Mouse (Mus musculus) layer of hippocampus, adult 18-20 months (tissue): ENCODE results near the gene Zc3h12c. TPM values are rescaled to one million over a fixed set of nuclear protein-coding genes. Genes with fewer than 3 reads are reported as not detected.

Source experiments
- DNase-seq, 2 experiments: peaks; one replicate each; pipeline ENCODE4 v3.0.0; 2022; ENCODE audit warnings: low spot score in 2 of 2
- long read RNA-seq: library from polyadenylated mRNA; stranded (forward); transcript quantifications from one replicate; pipeline ENCODE4 v2.0.0, GENCODE M21; 2021
- total RNA-seq, 2 experiments: library from RNA; stranded (reverse); gene quantifications; 2 replicates each; pipeline ENCODE4 v1.2.3; 2021

Zc3h12c gene
- 10 to 100 TPM; 12.3 to 14.1 TPM for total RNA-seq
- long read RNA-seq, full-length matches to known transcripts = 2 of 3 reads
- long read RNA-seq, partial matches to known transcripts = 0 of 3 reads
- long read RNA-seq, other reads (novel, unspliced or antisense) = 1 of 3 reads

DNA sequence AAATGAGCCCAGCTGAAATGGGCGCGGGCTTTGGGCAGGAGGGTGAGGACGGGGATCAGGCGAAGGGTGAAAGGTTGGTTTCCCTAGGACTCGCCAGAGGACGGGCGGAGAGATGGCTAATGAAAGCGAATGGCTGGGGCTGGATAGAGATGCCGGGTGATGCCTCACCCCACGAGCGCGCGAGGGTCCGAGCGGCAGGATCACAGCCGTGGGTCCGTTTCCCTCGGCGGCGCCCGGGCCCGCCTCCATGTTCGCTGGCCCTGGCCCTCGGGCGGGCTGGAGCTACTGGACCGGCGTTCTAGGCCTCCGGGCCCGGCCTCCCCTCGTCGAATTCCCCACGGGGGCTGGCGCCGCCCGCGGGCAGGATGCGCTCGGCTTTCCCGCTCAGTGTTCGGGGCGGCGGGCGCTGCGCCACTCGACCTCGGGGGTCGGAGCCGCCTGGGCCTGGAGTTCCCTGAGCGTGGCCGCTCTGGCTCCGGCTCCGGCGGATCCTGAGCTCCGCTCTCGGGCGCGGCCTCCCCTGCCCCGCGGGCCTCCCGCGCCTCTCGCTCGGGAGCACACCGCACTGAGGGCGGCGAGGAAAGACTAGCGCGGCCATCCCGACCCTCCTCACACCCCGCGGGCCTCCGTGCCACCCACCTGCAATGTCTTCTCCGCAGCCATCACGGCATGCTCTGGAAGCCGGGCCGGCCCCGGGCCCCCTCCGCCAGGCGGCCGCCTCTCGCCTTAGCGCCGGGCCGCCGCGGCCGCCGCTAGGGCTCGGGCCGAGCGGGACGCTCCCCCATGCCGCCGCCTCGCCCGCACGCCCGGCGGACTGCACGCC is at the start of gene Zc3h12c:
Gene Zc3h12c, minus strand, starts transcription at position 710 of the 823 bp plus-strand sequence.
- DNase-seq = peak; percentile 15 to 59

DNA sequence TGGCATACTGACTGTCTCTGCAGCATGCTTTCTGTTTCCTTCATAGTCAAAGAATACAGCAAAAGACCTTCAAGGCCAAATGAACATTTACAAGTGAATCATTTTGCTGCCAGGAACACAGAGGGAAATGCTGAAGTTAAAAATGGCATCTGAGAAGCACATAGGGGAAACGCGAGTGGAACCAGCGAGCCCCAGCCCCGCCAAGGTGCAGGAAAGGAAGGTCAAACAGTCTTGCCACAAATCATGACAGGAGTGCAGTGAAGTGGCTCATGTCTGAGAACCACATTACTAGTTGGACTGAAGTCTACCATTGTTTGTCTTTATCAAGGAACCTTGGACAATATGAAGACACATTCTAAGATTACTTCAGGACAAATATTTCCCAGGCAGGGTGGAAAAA is 49.3 kb upstream of the Zc3h12c start:
- DNase-seq = peak in 1 of 2 experiments; percentile 26

DNA sequence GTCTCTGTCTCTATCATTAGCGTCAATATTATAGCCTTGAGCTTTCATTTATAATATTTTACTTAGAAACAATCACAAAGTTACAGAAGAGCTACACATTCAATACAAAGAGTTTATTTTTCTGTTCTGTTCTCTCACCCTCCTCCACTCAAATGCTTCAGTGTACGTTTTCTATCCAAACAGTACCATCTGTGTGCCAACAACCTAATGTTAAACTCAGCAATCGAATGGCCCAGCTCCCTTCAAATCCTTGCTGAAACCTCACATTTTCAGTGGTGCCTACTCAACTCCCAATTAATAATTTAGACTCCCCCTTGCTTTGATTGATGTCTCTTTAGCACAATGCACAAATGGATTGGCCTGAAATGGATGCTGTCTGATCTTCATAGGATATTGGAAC is 46.9 kb upstream of the Zc3h12c start:
- peak; percentile 32 to 70 for DNase-seq

DNA sequence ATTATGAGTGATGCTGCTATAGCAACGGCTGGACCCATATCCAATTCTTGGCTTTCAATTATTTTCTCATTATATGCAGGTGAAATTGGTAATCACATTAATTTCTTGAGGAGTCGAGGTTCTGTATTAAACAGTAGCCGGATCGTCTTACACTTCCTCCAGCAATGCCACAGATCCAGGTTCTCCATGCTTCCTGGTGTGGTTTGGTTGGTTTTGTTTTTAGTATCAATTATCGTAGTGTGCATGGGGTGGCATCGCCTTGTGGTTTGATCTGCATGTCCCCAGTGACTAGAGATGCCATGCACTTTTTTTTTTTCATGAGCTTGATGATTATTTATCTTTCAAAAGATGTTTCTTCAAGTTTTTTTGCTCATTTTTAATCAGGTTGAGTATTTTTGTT is 44.0 kb upstream of the Zc3h12c start:
- DNase-seq = no peak

DNA sequence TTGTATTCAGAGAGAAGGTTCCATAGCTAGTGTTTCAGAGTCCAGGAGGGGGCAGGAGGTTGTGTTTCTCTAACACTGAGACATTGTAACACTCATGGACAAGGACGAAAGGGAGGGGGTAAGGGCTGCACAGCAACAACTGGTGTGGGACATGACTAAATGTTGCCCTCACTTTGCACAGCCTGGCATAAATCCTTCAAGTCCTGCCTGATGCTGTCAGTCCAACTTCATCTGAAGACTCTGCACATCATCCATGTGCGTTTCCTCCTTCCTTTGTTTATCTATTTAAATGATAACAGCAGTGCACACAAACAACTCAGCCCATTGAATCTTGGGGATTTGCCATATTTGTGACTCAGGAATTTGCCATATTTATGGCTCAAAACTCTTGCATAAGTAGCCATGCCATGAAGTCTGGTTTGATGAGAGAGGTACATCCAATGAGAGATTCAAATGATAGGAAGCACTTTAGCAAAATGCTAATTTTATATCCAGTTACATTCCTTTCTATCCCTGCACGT is 40.2 kb upstream of the Zc3h12c start:
- DNase-seq = no peak

DNA sequence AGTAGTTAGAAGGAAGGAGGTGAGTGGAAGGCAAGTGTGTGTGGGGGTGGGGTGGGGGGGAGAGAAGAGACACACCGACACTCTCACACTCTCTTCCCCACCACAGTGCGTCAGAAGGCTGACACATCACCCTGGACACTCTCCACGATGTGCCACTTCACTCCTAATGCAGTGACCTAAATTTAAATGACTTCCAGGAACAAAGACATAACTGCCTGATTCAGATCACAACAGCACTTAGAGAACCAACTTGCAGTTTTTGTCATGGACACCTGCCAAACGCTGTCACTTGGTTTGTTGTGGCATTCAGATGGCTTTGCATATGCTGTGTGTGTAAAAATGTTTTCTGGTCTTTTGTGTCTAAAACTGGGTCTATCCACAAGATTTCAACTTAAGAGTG is 34.8 kb upstream of the Zc3h12c start:
- peak; percentile 42 to 75 for DNase-seq

DNA sequence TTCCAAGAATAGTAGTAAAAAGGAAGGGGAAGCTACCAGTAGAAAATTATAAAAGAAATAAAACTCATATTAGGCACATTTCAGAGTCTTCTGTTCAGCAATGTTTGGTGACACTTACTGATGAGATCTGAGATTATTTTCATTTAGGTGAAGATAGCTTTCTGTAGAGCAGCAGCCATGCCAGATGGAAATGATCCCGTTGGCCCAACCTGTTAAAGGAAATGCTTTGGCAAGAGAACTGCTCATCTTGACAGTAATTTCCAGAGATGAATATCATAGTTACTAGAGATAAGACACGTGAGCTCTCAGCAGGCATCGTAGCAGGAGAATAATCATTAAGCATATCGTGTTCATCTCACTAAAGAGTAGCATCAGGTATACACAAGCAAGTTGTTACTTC is 31.9 kb upstream of the Zc3h12c start:
- DNase-seq = no peak

DNA sequence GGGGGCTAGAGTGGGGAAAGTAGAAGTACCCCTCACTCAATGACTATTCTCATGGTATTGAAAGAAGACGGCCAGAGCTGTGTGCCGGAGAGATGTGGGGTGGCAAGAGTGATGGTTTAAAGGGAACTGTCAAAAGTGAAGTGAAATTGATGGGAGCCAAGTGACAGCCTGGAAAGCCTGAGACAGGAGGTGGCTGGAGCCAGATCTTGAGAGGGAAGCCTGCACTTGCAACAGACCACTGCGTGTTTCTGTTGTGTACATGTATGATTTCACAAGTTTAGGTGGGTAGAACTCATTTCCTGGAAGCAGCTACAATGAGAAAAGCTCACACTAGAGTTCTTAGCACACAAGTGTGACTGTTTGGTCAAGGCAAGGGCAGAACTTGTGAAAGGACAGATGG is 27.5 kb upstream of the Zc3h12c start:
- no peak for DNase-seq

DNA sequence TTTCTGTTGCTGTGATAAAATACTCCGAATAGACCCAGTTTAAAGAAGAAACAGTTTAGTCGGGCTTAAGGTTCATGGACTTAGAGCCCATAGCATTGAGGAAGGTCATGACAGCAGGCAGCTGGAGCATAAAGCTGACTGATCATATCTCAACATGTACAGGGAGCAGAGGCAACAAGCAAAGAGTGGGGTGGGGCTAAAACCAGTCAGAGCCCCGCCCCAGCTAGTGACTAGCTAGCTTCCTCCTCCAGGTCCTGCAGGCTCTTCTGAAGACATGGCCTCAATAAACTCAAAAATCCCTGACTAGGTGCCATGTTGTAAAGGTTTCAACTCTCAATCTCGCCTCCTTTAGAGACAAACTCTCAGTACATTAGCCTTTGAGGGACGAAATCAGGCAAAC is 25.5 kb upstream of the Zc3h12c start:
- DNase-seq = no peak

DNA sequence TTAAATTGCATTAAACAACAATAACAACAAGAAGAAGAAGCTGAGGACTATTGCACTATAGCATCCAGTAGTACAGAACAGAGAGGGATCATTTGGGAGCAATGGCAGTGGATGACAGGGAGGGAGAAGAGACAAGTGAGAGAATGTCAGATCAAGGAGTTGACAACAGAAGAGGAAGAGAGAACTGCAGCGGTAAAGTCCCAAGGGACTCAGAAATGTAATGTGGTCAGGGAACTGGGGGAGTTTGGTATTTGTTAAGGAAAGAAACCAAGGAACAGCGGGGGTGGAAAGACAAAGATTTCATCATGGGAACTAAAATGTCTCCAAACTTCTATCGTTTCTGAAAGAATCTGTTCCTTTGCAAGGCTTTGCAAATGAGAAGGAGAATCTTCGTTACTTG is 22.5 kb upstream of the Zc3h12c start:
- DNase-seq = no peak

DNA sequence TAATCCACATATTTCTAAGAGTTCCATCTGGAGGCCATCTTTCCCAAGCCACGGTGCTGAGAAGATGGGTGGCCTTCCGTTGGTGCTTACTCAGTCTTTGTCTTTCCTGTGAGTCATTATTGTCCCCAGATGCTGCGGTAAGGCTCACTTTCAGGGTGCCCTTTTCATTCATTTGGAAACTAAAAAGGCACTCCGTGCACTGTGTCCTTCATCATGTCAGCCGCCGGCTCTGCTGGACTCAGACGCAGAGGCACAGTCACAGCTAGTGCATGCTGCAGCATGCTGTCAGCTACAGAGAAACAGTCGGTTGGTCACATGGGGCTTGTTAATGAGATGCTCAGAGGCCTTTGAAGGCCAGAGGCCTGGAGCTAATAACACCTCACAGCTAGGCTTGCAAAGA is 19.7 kb upstream of the Zc3h12c start:
- DNase-seq = no peak

DNA sequence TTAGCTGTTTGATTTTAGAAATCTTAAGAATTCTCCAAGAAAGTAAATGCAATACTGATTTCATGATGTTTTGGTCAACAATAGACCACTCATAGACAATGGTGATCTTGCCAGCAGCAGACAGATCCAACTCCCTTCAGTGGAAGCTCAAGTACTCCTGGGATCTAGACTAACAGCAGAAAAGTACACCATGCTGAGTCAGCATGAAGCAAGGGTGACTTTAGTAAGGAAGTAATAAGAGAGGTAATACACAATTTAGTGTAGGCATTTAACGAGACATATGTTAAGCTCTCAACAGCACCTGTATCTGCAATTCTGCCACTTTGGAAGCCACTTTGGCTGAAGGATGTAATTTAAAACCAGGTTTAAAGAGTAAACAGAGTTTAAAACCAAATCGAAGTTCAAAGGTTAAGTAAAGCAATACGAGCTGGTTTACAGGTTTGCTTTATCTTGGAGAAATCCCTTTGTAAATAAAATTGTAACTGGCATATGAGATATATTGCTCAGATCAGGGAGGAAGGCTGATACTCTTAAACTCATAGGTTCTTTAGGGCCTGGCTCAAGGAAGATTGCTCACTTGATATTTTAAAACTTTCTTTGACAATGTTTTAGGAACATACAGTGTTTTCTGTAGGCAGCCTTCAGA is 18.0 kb upstream of the Zc3h12c start:
- DNase-seq = no peak

DNA sequence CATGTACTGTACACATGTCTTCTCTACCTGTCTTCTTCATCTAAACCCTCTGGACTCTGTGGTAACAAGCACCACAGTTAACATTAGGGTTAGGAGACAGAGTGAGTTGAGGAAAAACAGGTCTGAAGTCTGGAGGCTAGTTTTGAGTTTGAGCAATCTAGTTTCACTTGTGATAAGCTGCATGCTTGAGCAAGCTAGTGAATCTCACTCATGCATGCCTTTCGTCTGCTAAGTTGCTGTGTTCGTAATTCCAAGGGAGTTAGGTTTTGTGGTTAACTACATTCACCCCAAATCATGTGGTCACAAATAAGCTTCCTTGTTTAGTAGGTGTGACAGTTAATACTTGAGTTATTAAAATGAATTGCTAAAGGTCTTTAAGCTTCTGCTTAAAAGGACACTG is 13.0 kb upstream of the Zc3h12c start:
- no peak for DNase-seq

DNA sequence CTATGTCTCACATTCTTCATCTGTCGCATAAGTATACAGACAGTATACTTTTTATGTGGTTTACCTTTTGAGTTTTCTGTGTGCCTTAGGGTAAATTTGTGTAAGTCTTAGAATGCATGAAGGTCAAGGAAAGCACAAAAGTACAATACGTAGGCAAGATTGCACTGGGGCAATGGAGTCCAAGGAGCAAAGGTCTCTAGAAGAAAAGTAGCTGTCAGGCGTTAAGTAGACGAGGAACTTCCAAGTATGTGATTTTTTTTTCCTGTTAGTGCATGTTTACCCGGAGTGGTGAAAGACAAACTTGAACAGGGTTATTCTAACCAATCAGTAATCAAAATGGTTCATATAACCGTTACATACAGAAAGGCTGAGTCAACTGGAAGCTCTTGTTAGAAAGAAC is 12.5 kb upstream of the Zc3h12c start:
- no peak for DNase-seq

DNA sequence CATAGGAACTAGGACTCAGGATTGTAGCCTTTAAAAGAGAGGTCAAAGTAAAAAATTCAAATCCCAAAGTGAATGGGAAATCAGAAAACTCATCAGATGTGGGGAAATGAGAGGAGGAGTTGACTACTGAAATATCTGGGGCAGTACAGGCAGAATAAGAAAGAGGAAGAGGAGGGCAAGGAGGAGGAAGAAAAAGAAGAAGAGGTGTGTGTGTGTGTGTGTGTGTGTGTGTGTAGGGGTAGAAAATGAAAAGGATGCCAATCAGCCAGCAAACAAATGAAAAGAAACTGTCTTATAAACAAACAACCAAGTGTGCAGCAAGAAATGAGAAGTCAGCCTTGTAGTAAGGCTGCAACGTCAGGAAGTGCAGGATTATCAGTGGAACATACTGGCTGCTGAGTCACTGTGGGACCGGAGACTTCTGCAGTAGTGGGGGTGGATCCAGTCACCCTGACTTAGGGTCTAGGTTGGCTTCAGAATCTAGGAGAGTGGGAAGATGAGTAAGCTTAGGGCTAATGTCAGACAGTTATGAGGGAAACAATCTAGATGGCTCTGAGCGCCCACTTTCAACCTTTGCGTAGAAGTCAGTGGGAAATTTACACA is 7.0 kb upstream of the Zc3h12c start:
- DNase-seq = no peak

DNA sequence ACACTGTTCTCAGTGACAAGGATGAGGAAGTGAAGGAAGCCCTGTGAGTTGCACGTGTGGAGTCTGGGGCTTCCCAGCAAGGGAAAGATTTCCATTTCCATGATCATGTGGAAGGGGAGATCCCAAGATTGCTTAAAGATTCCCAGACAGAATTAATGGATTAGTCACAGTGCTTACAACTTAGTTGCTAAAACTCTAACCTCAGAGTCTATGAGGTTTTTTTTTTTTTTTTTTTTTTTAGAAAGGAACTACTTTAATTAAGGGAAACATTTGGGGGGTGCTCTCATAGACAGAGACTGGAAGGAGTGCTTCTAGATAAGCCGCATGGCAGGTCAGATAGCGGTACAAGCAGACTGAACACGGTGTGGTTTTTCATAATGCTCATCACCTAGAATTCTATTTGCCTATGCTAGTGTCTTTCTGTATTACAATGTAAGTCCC is 6.3 kb upstream of the Zc3h12c start:
- DNase-seq = no peak

DNA sequence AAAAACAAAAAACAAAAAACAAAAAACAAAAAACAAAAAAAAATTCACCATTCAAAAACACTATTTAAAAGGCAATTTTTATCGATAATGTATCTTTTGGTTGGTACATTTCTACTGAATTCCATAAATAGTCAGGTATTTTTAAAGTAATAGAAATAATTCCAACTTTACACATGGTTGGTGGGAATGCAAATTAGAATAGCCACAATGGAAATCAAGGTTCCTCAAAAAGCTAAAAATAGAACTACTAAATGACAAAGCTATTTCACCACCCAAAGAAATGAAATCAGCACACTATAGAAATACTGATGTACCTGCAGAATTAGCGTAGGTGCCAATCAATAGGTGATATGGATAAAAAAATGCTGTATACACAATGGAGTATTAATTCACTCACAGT is 5.6 kb upstream of the Zc3h12c start:
- no peak for DNase-seq

DNA sequence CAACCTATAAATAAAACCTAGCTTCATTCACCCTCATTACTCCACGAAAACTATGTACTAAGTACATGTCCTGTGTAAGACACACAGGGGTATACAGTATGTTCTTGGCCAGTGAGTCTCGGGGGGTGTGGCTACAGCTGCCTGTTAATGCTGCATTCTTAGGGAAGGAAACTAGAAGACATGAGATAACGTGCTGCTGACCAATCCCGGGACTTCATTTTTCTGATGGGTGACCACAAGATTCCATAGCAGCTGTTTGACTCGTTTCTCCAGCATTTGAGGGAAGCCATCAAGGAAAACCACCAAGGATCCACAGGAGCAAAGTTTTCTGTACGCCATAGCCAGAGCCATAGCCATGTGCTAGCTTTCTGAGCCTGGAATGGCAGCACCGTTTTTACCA is 4.2 kb upstream of the Zc3h12c start:
- DNase-seq = no peak

DNA sequence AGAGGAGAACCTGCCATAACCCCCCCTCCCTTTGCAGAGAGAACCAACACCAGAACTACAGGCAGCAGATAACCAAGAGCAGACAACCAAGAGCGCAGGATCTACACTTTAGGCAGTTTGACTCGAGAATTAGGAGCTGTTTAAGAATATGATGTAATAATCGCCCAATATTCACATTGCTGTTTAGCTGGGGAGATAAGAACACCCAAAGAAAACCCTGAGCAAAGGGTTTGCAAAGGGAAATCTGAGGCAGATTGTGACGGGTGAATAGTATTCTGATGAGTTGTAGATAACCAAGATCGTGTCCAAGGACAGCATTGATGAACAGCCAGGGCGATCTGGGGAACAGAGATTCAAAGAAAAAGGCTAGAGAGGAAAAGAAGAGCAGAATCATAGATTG is 2.3 kb upstream of the Zc3h12c start:
- DNase-seq = no peak

DNA sequence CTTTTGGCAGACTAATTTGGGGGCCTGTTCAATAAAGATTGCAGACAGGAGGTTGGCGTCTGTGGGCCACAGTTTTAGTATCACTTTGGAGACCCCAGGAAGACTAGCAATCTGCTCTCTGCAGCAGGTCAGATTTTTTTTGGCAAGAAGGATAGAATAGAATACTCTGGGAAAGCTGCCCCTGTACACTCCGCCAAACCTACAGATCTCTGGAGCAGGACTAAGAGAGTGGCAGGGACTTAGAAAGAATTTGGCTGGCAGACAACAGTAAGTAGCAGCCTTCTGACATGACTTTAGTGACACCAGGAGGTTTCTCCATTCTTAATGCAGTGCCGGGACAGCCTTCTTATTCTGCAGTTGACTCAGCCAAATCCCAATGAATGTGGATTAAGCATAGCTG is 1.8 kb upstream of the Zc3h12c start:
- DNase-seq = no peak

DNA sequence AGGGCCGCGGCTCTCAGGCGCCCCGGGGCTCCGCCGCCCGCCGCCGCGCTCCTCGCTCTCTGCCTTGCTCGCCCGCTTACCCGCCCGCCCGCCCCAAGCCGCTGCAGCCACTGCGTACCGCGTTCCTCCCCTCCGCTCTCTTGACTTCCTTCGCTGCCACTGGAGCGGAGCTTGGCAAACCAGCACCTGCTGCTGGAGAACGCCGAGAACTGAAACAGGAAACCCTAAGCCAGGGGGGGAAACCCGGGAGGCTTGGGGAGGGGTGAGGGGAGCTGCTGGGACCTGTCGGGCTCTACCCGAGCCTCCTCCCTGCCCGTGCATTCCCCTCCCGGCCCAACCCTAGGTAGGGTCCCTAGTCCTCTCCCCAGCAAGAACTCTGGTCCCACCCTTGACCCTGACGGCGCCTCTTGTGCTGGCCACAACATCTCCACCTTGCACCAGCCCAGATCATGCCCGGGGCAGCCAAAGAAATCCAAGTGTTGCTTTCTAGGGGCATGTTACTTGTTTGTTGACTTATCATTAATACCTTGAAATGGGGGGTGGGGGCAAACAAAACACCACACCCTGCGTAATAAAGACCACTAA is 406 bp upstream of the Zc3h12c start:
- peak; percentile 71 to 82 for DNase-seq

DNA sequence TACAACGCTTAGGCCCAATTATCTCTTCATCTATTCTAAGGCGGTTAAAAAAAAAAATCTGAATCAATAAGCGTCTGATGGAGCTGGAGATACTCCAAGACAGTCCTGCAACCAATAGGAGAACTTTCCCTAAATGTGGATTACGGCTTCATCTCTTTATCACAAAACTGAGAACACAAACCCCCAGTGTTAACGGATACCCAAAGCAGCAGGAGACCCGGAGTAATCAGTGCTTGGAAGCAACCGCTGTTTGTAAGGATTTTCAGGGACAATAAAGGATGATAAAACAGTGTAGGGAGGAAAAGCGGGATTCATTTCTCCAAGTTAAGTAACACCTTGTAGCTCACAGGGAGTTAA is 888 bp downstream of the Zc3h12c start:
- peak in 1 of 2 experiments; percentile 54 for DNase-seq
